Mouse (Mus musculus) CH12.LX (cell line): ENCODE results near the gene Ddx28. TPM values are rescaled to one million over a fixed set of nuclear protein-coding genes. Genes with fewer than 3 reads are reported as not detected.
A peak's percentile ranks its signal among the peaks of the same experiment; 100 is the strongest.

Experiments used
- DNase-seq: peaks from one replicate; pipeline ENCODE4 v3.0.0-alpha.2; 2013; ENCODE audit errors: extremely low read depth
- H3K27ac ChIP-seq: 2 replicates; pipeline ENCODE4 v1.5.1; 2012; ENCODE audit warnings: low read depth, mild to moderate bottlenecking, control low read depth, moderate library complexity; ENCODE audit not compliant: insufficient read depth
- H3K27me3 ChIP-seq: replicated peaks from 2 replicates; pipeline ENCODE3; 2012; ENCODE audit warnings: inconsistent platforms
- H3K36me3 ChIP-seq, 2 experiments: replicated peaks in 1 of 2; 2 replicates each; pipeline versions ENCODE3 to v1.6.1; 2012; ENCODE audit warnings: inconsistent platforms in 1 of 2, low read length in 1 of 2, mild to moderate bottlenecking in 1 of 2, mixed read lengths in 1 of 2, moderate library complexity in 1 of 2; ENCODE audit not compliant: control insufficient read depth in 1 of 2, insufficient read depth in 1 of 2
- H3K4me1 ChIP-seq, 2 experiments: 2 replicates each; pipeline ENCODE4 v1.6.1; 2012; ENCODE audit warnings: inconsistent platforms in 1 of 2, moderate library complexity in 1 of 2; ENCODE audit not compliant: insufficient read depth in 2 of 2, control insufficient read depth in 1 of 2
- H3K4me2 ChIP-seq: 2 replicates; pipeline ENCODE4 v1.6.1; 2012; ENCODE audit warnings: low read depth, mild to moderate bottlenecking, control low read depth; ENCODE audit not compliant: poor library complexity, insufficient read depth, severe bottlenecking
- H3K4me3 ChIP-seq, 3 experiments: fragments of 150-350 bp in 1 of 3; sonication (generic) in 1 of 3; replicated peaks in 1 of 3; 2 replicates each; pipeline versions ENCODE3 to v1.5.1; 2011 to 2012; ENCODE audit warnings: low read depth in 2 of 3, low read length in 2 of 3, mild to moderate bottlenecking in 2 of 3, moderate library complexity in 2 of 3, control low read depth in 1 of 3, improper control_type of control experiment in 1 of 3, inconsistent platforms in 1 of 3, mixed read lengths in 1 of 3; ENCODE audit not compliant: poor library complexity in 1 of 3
- H3K79me2 ChIP-seq: replicated peaks from 2 replicates; pipeline ENCODE4 v1.6.1; 2012; ENCODE audit warnings: mild to moderate bottlenecking, moderate library complexity; ENCODE audit not compliant: control insufficient read depth, poor library complexity, insufficient read depth, severe bottlenecking; ENCODE audit errors: extremely low read depth
- H3K9ac ChIP-seq: 2 replicates; pipeline ENCODE4 v1.6.1; 2012; ENCODE audit warnings: low read depth, mild to moderate bottlenecking, control low read depth, moderate library complexity; ENCODE audit not compliant: insufficient read depth
- H3K9me3 ChIP-seq: replicated peaks from 2 replicates; pipeline ENCODE3; 2012; ENCODE audit warnings: low read length, inconsistent platforms, mixed read lengths
- CHD2 ChIP-seq: IDR thresholded peaks from 2 replicates; pipeline ENCODE4 v1.6.1; 2011; ENCODE audit warnings: low read length, improper control_type of control experiment
- ELF1 ChIP-seq: IDR thresholded peaks from 2 replicates; pipeline ENCODE4 v1.6.1; 2014; ENCODE audit warnings: low read depth, mild to moderate bottlenecking, inconsistent platforms, low read length, improper control_type of control experiment
- EP300 ChIP-seq: IDR thresholded peaks from 2 replicates; pipeline ENCODE4 v1.6.1; 2011; ENCODE audit warnings: low read length, improper control_type of control experiment
- ETS1 ChIP-seq: conservative IDR thresholded peaks from 2 replicates; pipeline ENCODE4 v1.6.1; 2012; ENCODE audit warnings: low read depth, mild to moderate bottlenecking, inconsistent platforms, low read length, improper control_type of control experiment, moderate library complexity
- HCFC1 ChIP-seq: IDR thresholded peaks from 2 replicates; pipeline ENCODE4 v1.6.1; 2012; ENCODE audit warnings: low read depth, mild to moderate bottlenecking, inconsistent platforms, low read length, improper control_type of control experiment
- IRF4 ChIP-seq: IDR thresholded peaks from 2 replicates; pipeline ENCODE4 v1.6.1; 2014; ENCODE audit warnings: low read depth, mild to moderate bottlenecking, inconsistent platforms, low read length, improper control_type of control experiment
- JUND ChIP-seq: conservative IDR thresholded peaks from 2 replicates; pipeline ENCODE4 v1.6.1; 2011; ENCODE audit warnings: low read depth, low read length, improper control_type of control experiment
- KAT2A ChIP-seq: IDR thresholded peaks from 2 replicates; pipeline ENCODE4 v1.6.1; 2012; ENCODE audit warnings: low read length, improper control_type of control experiment, inconsistent platforms; ENCODE audit not compliant: insufficient replicate concordance
- MXI1 ChIP-seq: IDR thresholded peaks from 2 replicates; pipeline ENCODE4 v1.6.1; 2011; ENCODE audit warnings: mild to moderate bottlenecking, low read depth, low read length, improper control_type of control experiment
- POLR2A ChIP-seq: IDR thresholded peaks from 2 replicates; pipeline ENCODE4 v1.6.1; 2011; ENCODE audit warnings: low read depth, mild to moderate bottlenecking, improper control_type of control experiment, low read length
- POLR2AphosphoS2 ChIP-seq: IDR thresholded peaks from 2 replicates; pipeline ENCODE4 v1.6.1; 2011; ENCODE audit warnings: low read depth, low read length, improper control_type of control experiment
- RAD21 ChIP-seq: IDR thresholded peaks from 2 replicates; pipeline ENCODE4 v1.6.1; 2011; ENCODE audit warnings: low read depth, mild to moderate bottlenecking, low read length, improper control_type of control experiment, moderate library complexity
- RCOR1 ChIP-seq: conservative IDR thresholded peaks from 2 replicates; pipeline ENCODE4 v1.6.1; 2012; ENCODE audit warnings: low read depth, mild to moderate bottlenecking, inconsistent platforms, low read length, improper control_type of control experiment
- TBP ChIP-seq: conservative IDR thresholded peaks from 2 replicates; pipeline ENCODE4 v1.6.1; 2011; ENCODE audit warnings: low read depth, low read length, improper control_type of control experiment
- UBTF ChIP-seq: IDR thresholded peaks from 2 replicates; pipeline ENCODE4 v1.6.1; 2012; ENCODE audit warnings: low read depth, mild to moderate bottlenecking, inconsistent platforms, low read length, improper control_type of control experiment, moderate library complexity
- USF1 ChIP-seq: IDR thresholded peaks from 2 replicates; pipeline ENCODE4 v1.6.1; 2014; ENCODE audit warnings: low read depth, mild to moderate bottlenecking, inconsistent platforms, low read length, improper control_type of control experiment
- ZC3H11A ChIP-seq: IDR thresholded peaks from 2 replicates; pipeline ENCODE4 v1.6.1; 2012; ENCODE audit warnings: low read depth, mild to moderate bottlenecking, inconsistent platforms, low read length, improper control_type of control experiment
- ZMIZ1 ChIP-seq: IDR thresholded peaks from 2 replicates; pipeline ENCODE4 v1.6.1; 2012; ENCODE audit warnings: low read depth, mild to moderate bottlenecking, inconsistent platforms, low read length, improper control_type of control experiment
- dilution Hi-C: fragments of 300-500 bp; cut with MboI; formaldehyde crosslinking; loops from 2 replicates; pipeline ENCODE4 v1.14.3; 2020; ENCODE audit warnings: low sequenced_read_pairs; ENCODE audit not compliant: extremely low pct_unique_long_range_greater_than_20kb, extremely low pct_ligation_motif_present
- in situ Hi-C: fragments of 300-500 bp; cut with MboI; formaldehyde crosslinking; loops from 3 replicates; pipeline ENCODE4 v1.14.3; 2019; ENCODE audit warnings: low sequenced_read_pairs, low pct_ligation_motif_present, low pct_unique_long_range_greater_than_20kb, mixed read lengths
- polyA plus RNA-seq: library from polyadenylated mRNA; unstranded; fragments of >175 nt; gene quantifications from 2 replicates; pipeline ENCODE4 v1.2.1, GENCODE M21; 2012; ENCODE audit warnings: low read depth; ENCODE audit not compliant: insufficient read length
- total RNA-seq, 2 experiments: library from RNA; depleted of rRNA; stranded (reverse); fragments of 300-350 nt in 1 of 2; fragments of >200 nt in 1 of 2; gene quantifications; 2 replicates each; pipeline ENCODE4 v1.2.3; 2012 to 2014

Gene Ddx28
- total and polyA plus RNA-seq, 3 experiments = 15.5 to 21.8 (median 19.8) TPM

- Histone ChIP-seq H3K4me2 (peak overlapping the region; percentile 90; the same call in 1 of the 2 replicates), H3K27me3 (no peaks in the 10 kb centered on the region), H3K4me1 (peaks cover 16 to 62% of the 10 kb centered on the region in 2 experiments), H3K4me3 (peak overlapping the region in 2 of 3 experiments; percentile 60 to 74)
- dilution Hi-C loops = no loop called here
- no peak for DNase-seq
- TF ChIP-seq POLR2A = no peak
- no peak for TF ChIP-seq RCOR1
- no peak for TF ChIP-seq POLR2AphosphoS2
- TF ChIP-seq ZC3H11A = no peak
- no peak for TF ChIP-seq TBP
- TF ChIP-seq EP300 = no peak
- TF ChIP-seq UBTF = no peak
- TF ChIP-seq JUND = no peak
- no peak for TF ChIP-seq IRF4
- TF ChIP-seq CHD2 = no peak
- TF ChIP-seq ELF1 = no peak
- TF ChIP-seq KAT2A = no peak
- TF ChIP-seq USF1 = no peak
- TF ChIP-seq ZMIZ1 = no peak
- TF ChIP-seq ETS1 = no peak
- TF ChIP-seq RAD21 = no peak
- TF ChIP-seq MXI1 = no peak
- no peak for TF ChIP-seq HCFC1
- TF ChIP-seq, all 38 proteins: peak for 0
- peaks cover 24 to 70% of the 10 kb centered on the region in 2 experiments for H3K36me3 ChIP-seq
- in situ Hi-C loops = loop anchor here (25.0 kb wide), 1 partner anchor 338 kb away; the partner anchor contains the start of genes 4933405L10Rik, Acd, Enkd1 and Pard6a
- peaks cover 30% of the 10 kb centered on the region for H3K79me2 ChIP-seq
- peak overlapping the region; percentile 96; the same call in 1 of the 2 replicates for H3K9ac ChIP-seq
- peak overlapping the region; percentile 13; the same call in 1 of the 2 replicates for H3K27ac ChIP-seq
- H3K9me3 ChIP-seq = no peaks in the 10 kb centered on the region
These were observed 38.2 kb upstream of the Ddx28 start for GRCm38 (mm10) chr8:106049840-106050239.

GRCm38 (mm10) chr8:106047854-106048630 is 36.4 kb upstream of the Ddx28 start:
- TF ChIP-seq TBP (no peak), JUND (no peak)
- Histone ChIP-seq H3K9me3 (no peaks in the 10 kb centered on the region), H3K27ac (peak overlapping the region; percentile 48; the same call in 1 of the 2 replicates), H3K36me3 (peaks cover 31 to 78% of the 10 kb centered on the region in 2 experiments), H3K4me2 (no peak overlapping the region), H3K4me1 (peaks cover 22 to 70% of the 10 kb centered on the region in 2 experiments), H3K4me3 (peak overlapping the region in 1 of 3 experiments; percentile 23), H3K9ac (no peak overlapping the region), H3K79me2 (peaks cover 28% of the 10 kb centered on the region), H3K27me3 (no peaks in the 10 kb centered on the region)
- DNase-seq = no peak
- dilution Hi-C loops = no loop called here
- in situ Hi-C loops = loop anchor here (25.0 kb wide), 1 partner anchor 336 kb away; the partner anchor contains the start of genes 4933405L10Rik, Acd, Enkd1 and Pard6a
